Mouse (Mus musculus) lung, embryonic 16.5 days (tissue): ENCODE measurements around the gene Ap4m1. TPM values are rescaled to one million over a fixed set of nuclear protein-coding genes. Genes with fewer than 3 reads are reported as not detected.
A peak's percentile ranks its signal among the peaks of the same experiment; 100 is the strongest.

Experiments used
- ATAC-seq: fragments of 200-750 bp; cut with Nextera tagmentation; 2 replicates; pipeline ENCODE4 v1.8.0; 2017; ENCODE audit warnings: low read depth, mild to moderate bottlenecking, moderate library complexity
- H3K27ac ChIP-seq: fragments of 300-500 bp; sonication (generic); 2 replicates; pipeline ENCODE4 v1.5.1; 2014; ENCODE audit warnings: mild to moderate bottlenecking, control low read depth, low read length
- H3K27me3 ChIP-seq: fragments of 300-500 bp; sonication (generic); 2 replicates; pipeline ENCODE4 v1.6.1; 2014; ENCODE audit warnings: low read depth, low read length, mixed read lengths; ENCODE audit not compliant: control insufficient read depth, insufficient read depth
- H3K36me3 ChIP-seq: fragments of 300-500 bp; sonication (generic); 2 replicates; pipeline ENCODE4 v1.6.1; 2014; ENCODE audit warnings: low read length; ENCODE audit not compliant: control insufficient read depth, insufficient read depth
- H3K4me1 ChIP-seq: fragments of 300-500 bp; sonication (generic); replicated peaks from 2 replicates; pipeline ENCODE4 v1.6.1; 2014; ENCODE audit warnings: low read length, mixed read lengths; ENCODE audit not compliant: control insufficient read depth, insufficient read depth
- H3K4me2 ChIP-seq: fragments of 300-500 bp; sonication (generic); 2 replicates; pipeline ENCODE4 v1.6.1; 2014; ENCODE audit warnings: low read depth, low read length, control low read depth
- H3K4me3 ChIP-seq: fragments of 300-500 bp; sonication (generic); 2 replicates; pipeline ENCODE4 v1.5.1; 2014; ENCODE audit warnings: mild to moderate bottlenecking, low read length, control low read depth
- H3K9ac ChIP-seq: fragments of 300-500 bp; sonication (generic); 2 replicates; pipeline ENCODE4 v1.6.1; 2014; ENCODE audit warnings: low read length, control low read depth
- H3K9me3 ChIP-seq: fragments of 300-500 bp; sonication (generic); 2 replicates; pipeline ENCODE4 v1.6.1; 2016; ENCODE audit warnings: low read length; ENCODE audit not compliant: control insufficient read depth
- WGBS: fragments of 180-500 bp; shearing (Covaris S2); extraction: QIAGEN DNeasy Blood & Tissue Kit; methylation state at CpG from one replicate; pipeline ENCODE4 v1.1.7; 2014; 5-methylcytosine and 5-hydroxymethylcytosine counted together
- microRNA counts: library from miRNA; unstranded; fragments of <30 nt; microRNA quantifications from one replicate; lab custom pipeline; 2016
- microRNA-seq: library from miRNA; unstranded; fragments of <30 nt; microRNA quantifications from one replicate; pipeline ENCODE4, GENCODE M21; 2016
- polyA plus RNA-seq: library from polyadenylated mRNA; unstranded; fragments of >200 nt; fragmentation: Nextera tagmentation; extraction: Ambion mirVana; gene quantifications from 2 replicates; pipeline ENCODE4 v1.2.1, GENCODE M21; 2015

The Ap4m1 gene
- polyA plus RNA-seq, 1 experiment from 2014 or later: 26.2 TPM

GRCm38 (mm10) chr5:138222111-138222510 is 50.3 kb downstream of the Ap4m1 start:
- Histone ChIP-seq H3K4me3 (no peak overlapping the region), H3K36me3 (no peaks in the 10 kb centered on the region), H3K9me3 (no peaks in the 10 kb centered on the region), H3K4me2 (no peak overlapping the region), H3K27me3 (no peaks in the 10 kb centered on the region), H3K4me1 (no peaks in the 10 kb centered on the region), H3K9ac (no peak overlapping the region), H3K27ac (no peak overlapping the region)
- ATAC-seq: no peak
- 21% methylated on average over 4 of the region's 4 CpGs for WGBS

- Histone ChIP-seq H3K4me2 (no peak overlapping the region), H3K9ac (no peak overlapping the region), H3K9me3 (no peaks in the 10 kb centered on the region), H3K36me3 (no peaks in the 10 kb centered on the region), H3K27ac (no peak overlapping the region), H3K27me3 (no peaks in the 10 kb centered on the region), H3K4me1 (no peaks in the 10 kb centered on the region), H3K4me3 (no peak overlapping the region)
- ATAC-seq: no peak
- WGBS: 44% methylated on average over 3 of the region's 3 CpGs
Observed at GRCm38 (mm10) chr5:138223287-138223686, 51.5 kb downstream of the Ap4m1 start.

DNA sequence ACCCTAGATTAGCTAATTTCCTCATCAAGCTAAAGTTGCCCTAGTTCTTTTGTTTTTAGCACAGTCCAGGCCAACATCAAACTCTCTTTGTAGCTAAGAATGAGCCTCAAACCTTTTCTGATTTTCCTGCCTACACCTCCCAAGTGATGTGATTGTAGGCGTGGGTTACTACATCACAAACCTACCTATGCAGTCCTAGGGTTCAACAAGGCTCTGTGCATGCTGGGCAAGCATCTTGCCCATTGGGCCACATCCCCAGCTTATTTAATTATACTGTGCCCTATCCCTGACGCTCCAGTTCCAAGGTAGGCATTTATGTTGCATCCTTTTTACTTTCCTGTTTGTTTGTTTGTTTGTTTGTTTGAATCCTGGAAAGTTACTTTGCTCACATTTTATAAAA is 53.9 kb downstream of the Ap4m1 start, which contains the start of gene Nxpe5:
TSS of gene Nxpe5 (plus strand) at position 199 of the 400 bp plus-strand sequence.
- no peak within 1 kb of the TSS for H3K9ac ChIP-seq

DNA sequence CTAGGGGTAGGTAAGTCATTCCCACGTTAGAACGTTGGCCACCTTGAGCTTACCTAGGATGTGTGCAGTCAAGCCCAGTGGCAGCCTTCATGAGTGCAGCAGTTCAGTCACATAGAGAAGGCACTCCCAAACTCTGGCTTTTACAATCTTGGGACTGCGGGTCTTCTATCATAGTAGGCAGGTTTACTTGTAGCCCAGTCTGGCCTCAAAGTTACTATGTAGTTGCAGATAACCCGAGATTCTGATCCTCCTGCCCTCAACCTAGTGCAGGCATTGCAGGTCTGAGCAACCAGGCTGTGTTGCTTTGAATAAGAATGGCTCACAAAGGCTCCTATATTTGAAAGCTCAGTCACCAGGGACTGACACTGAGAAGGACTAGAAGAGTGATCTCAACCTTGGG is 54.7 kb downstream of the Ap4m1 start:
- 69% methylated on average over 4 of the region's 4 CpGs for WGBS
- Histone ChIP-seq H3K9ac (no peak overlapping the region), H3K4me3 (no peak overlapping the region), H3K27me3 (no peaks in the 10 kb centered on the region), H3K27ac (no peak overlapping the region), H3K4me1 (no peaks in the 10 kb centered on the region), H3K36me3 (no peaks in the 10 kb centered on the region), H3K4me2 (no peak overlapping the region), H3K9me3 (no peaks in the 10 kb centered on the region)
- no peak for ATAC-seq

More for the DNA sequence above, 53.9 kb downstream of the Ap4m1 start, which contains the start of gene Nxpe5:
- no peak for ATAC-seq
- H3K27me3 ChIP-seq: no peaks in the 10 kb centered on the region
- H3K27ac ChIP-seq: no peak within 1 kb of the TSS
- no peak within 1 kb of the TSS for H3K4me2 ChIP-seq
- 53% methylated on average over 2 of the region's 2 CpGs for WGBS
- H3K4me1 ChIP-seq: no peaks in the 10 kb centered on the region
- H3K4me3 ChIP-seq: no peak within 1 kb of the TSS
- H3K9me3 ChIP-seq: no peaks in the 10 kb centered on the region
- no peaks in the 10 kb centered on the region for H3K36me3 ChIP-seq

GRCm38 (mm10) chr5:138227367-138227766 is 55.6 kb downstream of the Ap4m1 start:
- ATAC-seq: no peak
- no peaks in the 10 kb centered on the region for H3K36me3 ChIP-seq
- no peak overlapping the region for H3K4me2 ChIP-seq
- no peak overlapping the region for H3K4me3 ChIP-seq
- no peaks in the 10 kb centered on the region for H3K9me3 ChIP-seq
- 51% methylated on average over 2 of the region's 2 CpGs for WGBS
- no peaks in the 10 kb centered on the region for H3K27me3 ChIP-seq
- no peaks in the 10 kb centered on the region for H3K4me1 ChIP-seq
- no peak overlapping the region for H3K9ac ChIP-seq
- H3K27ac ChIP-seq: no peak overlapping the region

DNA sequence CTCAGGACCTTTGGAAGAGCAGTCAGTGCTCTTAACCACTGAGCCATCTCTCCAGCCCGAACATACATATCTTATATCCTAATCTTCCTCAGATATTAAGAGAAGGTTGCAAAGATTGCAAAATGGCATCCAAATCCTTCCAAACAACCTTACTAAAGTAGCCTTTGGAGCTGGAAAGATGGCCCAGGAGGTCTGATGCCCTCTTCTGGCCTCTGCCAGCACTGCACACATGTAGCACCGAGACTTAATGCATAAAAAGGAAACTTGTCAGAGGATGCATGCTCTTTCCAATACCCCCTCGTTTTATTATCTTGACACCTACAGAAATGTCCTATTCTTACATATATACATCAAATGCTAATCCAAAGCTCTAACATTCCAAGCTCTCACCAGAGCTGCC is 56.2 kb downstream of the Ap4m1 start:
- no peak for ATAC-seq
- no peaks in the 10 kb centered on the region for H3K9me3 ChIP-seq
- H3K4me1 ChIP-seq: no peaks in the 10 kb centered on the region
- no peak overlapping the region for H3K9ac ChIP-seq
- no peak overlapping the region for H3K4me2 ChIP-seq
- H3K36me3 ChIP-seq: no peaks in the 10 kb centered on the region
- WGBS: 49% methylated on average over 3 of the region's 3 CpGs
- H3K27ac ChIP-seq: no peak overlapping the region
- no peak overlapping the region for H3K4me3 ChIP-seq
- H3K27me3 ChIP-seq: no peaks in the 10 kb centered on the region

DNA sequence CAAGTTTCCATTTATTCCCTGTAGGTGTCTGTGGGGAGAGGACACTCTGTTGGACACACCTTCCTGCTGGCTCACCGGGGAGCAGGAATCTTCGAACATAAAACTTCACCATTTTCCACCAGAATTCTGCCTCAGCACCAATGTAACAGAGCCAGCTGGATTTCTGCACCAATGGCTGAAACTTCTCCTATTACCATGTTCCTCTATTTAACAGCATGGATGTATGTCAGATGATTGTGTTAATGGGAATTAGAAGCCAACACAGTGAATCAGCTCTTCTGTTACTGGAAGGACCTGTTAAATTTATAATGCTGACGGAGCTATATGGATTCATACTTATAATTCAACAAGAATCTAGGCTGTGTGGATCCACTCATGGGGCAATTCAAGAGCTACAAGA is 57.7 kb downstream of the Ap4m1 start:
- no peak overlapping the region for H3K27ac ChIP-seq
- ATAC-seq: no peak
- no peaks in the 10 kb centered on the region for H3K4me1 ChIP-seq
- no peaks in the 10 kb centered on the region for H3K27me3 ChIP-seq
- no peak overlapping the region for H3K4me2 ChIP-seq
- 82% methylated on average over 3 of the region's 3 CpGs for WGBS
- no peaks in the 10 kb centered on the region for H3K9me3 ChIP-seq
- no peak overlapping the region for H3K4me3 ChIP-seq
- no peaks in the 10 kb centered on the region for H3K36me3 ChIP-seq
- H3K9ac ChIP-seq: no peak overlapping the region

MicroRNAs encoded within 50 kb of the gene (microRNA counts, 519-probe panel; counts per million panel counts)
- microRNA mmu-miR-106b (lab: Ali Mortazavi, UCI) (4,286 counts per million, percentile 87 among the panel's probes with 10 or more counts), microRNA mmu-miR-25 (lab: Ali Mortazavi, UCI) (5,089 counts per million, percentile 95 among the panel's probes with 10 or more counts), microRNA mmu-miR-93 (lab: Ali Mortazavi, UCI) (4,235 counts per million, percentile 85 among the panel's probes with 10 or more counts)

Small RNA genes lying within 50 kb of the gene (microRNA-seq; reads per million reads assigned to microRNA genes)
- 6,708 reads per million, percentile 92 among the genes with 10 or more reads in this experiment for gene Mir106b
- gene Mir25: 565 reads per million, percentile 70 among the genes with 10 or more reads in this experiment
- gene Mir93: 9,171 reads per million, percentile 94 among the genes with 10 or more reads in this experiment

Other genes with a start within 250 kb of the Ap4m1 start
- 0.08 and 0.10 TPM in 2 replicates for gene Gjc3, start 208.9 kb upstream of the Ap4m1 start, polyA plus RNA-seq
- 1.1 TPM in 1 of 2 replicates, not detected in the other for gene Azgp1, start 190.5 kb upstream of the Ap4m1 start, polyA plus RNA-seq
- gene Smok3a, start 150.7 kb upstream of the Ap4m1 start, polyA plus RNA-seq: not detected in 2 replicates
- not detected in 2 replicates for gene Smok3b, start 150.6 kb upstream of the Ap4m1 start, polyA plus RNA-seq
- not detected in 2 replicates for gene Smok3c, start 118.8 kb upstream of the Ap4m1 start, polyA plus RNA-seq
- 14.8 and 18.1 TPM in 2 replicates for gene Zkscan1, start 86.9 kb upstream of the Ap4m1 start, polyA plus RNA-seq
- gene Zscan21, start 55.1 kb upstream of the Ap4m1 start, polyA plus RNA-seq: 57.9 and 61.5 TPM in 2 replicates
- 22.8 and 24.0 TPM in 2 replicates for gene Zfp113, start 16.3 kb upstream of the Ap4m1 start, polyA plus RNA-seq
- gene Cops6, start 10.9 kb upstream of the Ap4m1 start, polyA plus RNA-seq: 292 and 301 TPM in 2 replicates
- 180 and 197 TPM in 2 replicates for gene Mcm7, start 420 bp downstream of the Ap4m1 start, polyA plus RNA-seq
- gene Taf6, start 15.4 kb downstream of the Ap4m1 start, polyA plus RNA-seq: 87.3 and 88.8 TPM in 2 replicates
- 59.5 and 60.5 TPM in 2 replicates for gene Cnpy4, start 15.5 kb downstream of the Ap4m1 start, polyA plus RNA-seq
- 7.6 and 8.8 TPM in 2 replicates for gene Mblac1, start 22.3 kb downstream of the Ap4m1 start, polyA plus RNA-seq
- not detected in 2 replicates for gene Nxpe5, start 53.9 kb downstream of the Ap4m1 start, polyA plus RNA-seq
- gene Lamtor4, start 83.5 kb downstream of the Ap4m1 start, polyA plus RNA-seq: 56.7 and 62.1 TPM in 2 replicates
- gene BC037034, start 92.0 kb downstream of the Ap4m1 start, polyA plus RNA-seq: 3.8 and 6.2 TPM in 2 replicates
- 1.2 and 1.5 TPM in 2 replicates for gene Gal3st4, start 100.8 kb downstream of the Ap4m1 start, polyA plus RNA-seq
- 0.13 and 0.19 TPM in 2 replicates for gene Gm43720, start 108.0 kb downstream of the Ap4m1 start, polyA plus RNA-seq
- gene Gpc2, start 108.0 kb downstream of the Ap4m1 start, polyA plus RNA-seq: 16.7 and 17.1 TPM in 2 replicates
- 3.5 and 4.4 TPM in 2 replicates for gene Stag3, start 108.2 kb downstream of the Ap4m1 start, polyA plus RNA-seq
- gene Pvrig, start 170.0 kb downstream of the Ap4m1 start, polyA plus RNA-seq: 0.39 TPM in 1 of 2 replicates, not detected in the other